Mouse (Mus musculus) gastrocnemius, postnatal 36 days (tissue): ENCODE measurements around the gene Fbln1. TPM values are rescaled to one million over a fixed set of nuclear protein-coding genes. Genes with fewer than 3 reads are reported as not detected.
A peak's percentile ranks its signal among the peaks of the same experiment; 100 is the strongest.

ENCODE experiments used
- DNase-seq, 2 experiments: peaks; one replicate each; pipeline ENCODE4 v3.0.0; 2022
- intact Hi-C: fragments of 180-260 bp; cut with DNase I; formaldehyde crosslinking; loops from one replicate; pipeline ENCODE4 v1.15.1; 2025
- total RNA-seq, 2 experiments: library from RNA; stranded (reverse); gene quantifications; 2 replicates each; pipeline ENCODE4 v1.2.3; 2021

The Fbln1 gene
- total RNA-seq, 2 experiments from 2014 or later: 4.8 to 5.7 TPM

GRCm38 (mm10) chr15:85202787-85203186, 3.0 kb upstream of the Fbln1 start:
- DNase-seq: no peak
- intact Hi-C loops: no loop called here

GRCm38 (mm10) chr15:85204383-85204782, 1.4 kb upstream of the Fbln1 start:
- DNase-seq: no peak
- intact Hi-C loops: no loop called here

- intact Hi-C loops: no loop called here
- no peak for DNase-seq
These were observed 940 bp downstream of the Fbln1 start for GRCm38 (mm10) chr15:85206703-85207075.

- intact Hi-C loops: no loop called here
- no peak for DNase-seq
These were observed 1.3 kb downstream of the Fbln1 start for GRCm38 (mm10) chr15:85207081-85207480.

GRCm38 (mm10) chr15:85207763-85208162, 2.0 kb downstream of the Fbln1 start:
- intact Hi-C loops: no loop called here
- DNase-seq: peak in 1 of 2 experiments; percentile 34

- no peak for DNase-seq
- intact Hi-C loops: no loop called here
These were observed 2.6 kb downstream of the Fbln1 start for GRCm38 (mm10) chr15:85208332-85208731.

- intact Hi-C loops: no loop called here
- no peak for DNase-seq
These were observed 3.6 kb downstream of the Fbln1 start for GRCm38 (mm10) chr15:85209341-85209740.

GRCm38 (mm10) chr15:85210686-85211085, 4.9 kb downstream of the Fbln1 start:
- intact Hi-C loops: no loop called here
- DNase-seq: no peak

- intact Hi-C loops: no loop called here
- no peak for DNase-seq
These were observed 5.5 kb downstream of the Fbln1 start for GRCm38 (mm10) chr15:85211101-85211760.

- intact Hi-C loops: no loop called here
These were observed 10.5 kb downstream of the Fbln1 start for GRCm38 (mm10) chr15:85216069-85216813.

GRCm38 (mm10) chr15:85218617-85219265, 13.0 kb downstream of the Fbln1 start:
- intact Hi-C loops: no loop called here
- DNase-seq: no peak

More at GRCm38 (mm10) chr15:85216069-85216813, 10.5 kb downstream of the Fbln1 start:
- DNase-seq: no peak

- DNase-seq: no peak
- intact Hi-C loops: no loop called here
These were observed 14.6 kb downstream of the Fbln1 start for GRCm38 (mm10) chr15:85220371-85220770.

- intact Hi-C loops: no loop called here
- no peak for DNase-seq
These were observed 15.5 kb downstream of the Fbln1 start for GRCm38 (mm10) chr15:85221115-85221854.

- intact Hi-C loops: no loop called here
- no peak for DNase-seq
These were observed 19.9 kb downstream of the Fbln1 start for GRCm38 (mm10) chr15:85225693-85226092.

- no peak for DNase-seq
- intact Hi-C loops: no loop called here
These were observed 21.1 kb downstream of the Fbln1 start for GRCm38 (mm10) chr15:85226841-85227240.

- intact Hi-C loops: no loop called here
- no peak for DNase-seq
These were observed 22.8 kb downstream of the Fbln1 start for GRCm38 (mm10) chr15:85228568-85228967.

GRCm38 (mm10) chr15:85229960-85230535, 24.3 kb downstream of the Fbln1 start:
- no peak for DNase-seq
- intact Hi-C loops: no loop called here

GRCm38 (mm10) chr15:85230613-85231012, 24.9 kb downstream of the Fbln1 start:
- no peak for DNase-seq
- intact Hi-C loops: loop anchor here (1.0 kb wide), 1 partner anchor 79 kb away; no protein-coding TSS in a partner anchor

- intact Hi-C loops: loop anchor here (1.0 kb wide), 1 partner anchor 80 kb away; no protein-coding TSS in a partner anchor
- DNase-seq: peak; percentile 63 to 68
These were observed 25.9 kb downstream of the Fbln1 start for GRCm38 (mm10) chr15:85231443-85232255.

- intact Hi-C loops: no loop called here
- DNase-seq: no peak
These were observed 26.4 kb downstream of the Fbln1 start for GRCm38 (mm10) chr15:85232256-85232535.
